Mouse (Mus musculus) heart, embryonic 14.5 days (tissue): ENCODE data around the gene Dusp6. TPM values are rescaled to one million over a fixed set of nuclear protein-coding genes. Genes with fewer than 3 reads are reported as not detected.
A peak's percentile ranks its signal among the peaks of the same experiment; 100 is the strongest.

Source experiments
- ATAC-seq: fragments of 200-750 bp; cut with Nextera tagmentation; 2 replicates; pipeline ENCODE4 v1.8.0; 2017; ENCODE audit warnings: low read depth, moderate TSS enrichment; ENCODE audit not compliant: insufficient number of reproducible peaks, insufficient read depth, low FRiP score
- H3K27ac ChIP-seq, 2 experiments: fragments of 200-500 bp in 1 of 2; fragments of 300-500 bp in 1 of 2; sonication (generic) in 1 of 2; replicated peaks in 1 of 2; 2 replicates each; pipeline ENCODE4 v1.5.1; 2012 to 2014; ENCODE audit warnings: low read depth in 2 of 2, low read length in 2 of 2, control low read depth in 1 of 2, mild to moderate bottlenecking in 1 of 2, mixed read lengths in 1 of 2; ENCODE audit not compliant: control insufficient read depth in 1 of 2, insufficient read depth in 1 of 2
- H3K27me3 ChIP-seq: fragments of 300-500 bp; sonication (generic); 2 replicates; pipeline ENCODE4 v1.6.1; 2014; ENCODE audit warnings: mild to moderate bottlenecking, low read length, control low read depth; ENCODE audit not compliant: control insufficient read depth, insufficient read depth
- H3K36me3 ChIP-seq: fragments of 300-500 bp; sonication (generic); 2 replicates; pipeline ENCODE4 v1.6.1; 2014; ENCODE audit warnings: mild to moderate bottlenecking, control low read depth, low read length, mixed read lengths; ENCODE audit not compliant: control insufficient read depth, insufficient read depth
- H3K4me1 ChIP-seq, 2 experiments: fragments of 200-500 bp in 1 of 2; fragments of 300-500 bp in 1 of 2; sonication (generic) in 1 of 2; 2 replicates each; pipeline ENCODE4 v1.6.1; 2012 to 2014; ENCODE audit warnings: low read length in 2 of 2, control low read depth in 1 of 2, mixed read lengths in 1 of 2; ENCODE audit not compliant: control insufficient read depth in 2 of 2, insufficient read depth in 2 of 2
- H3K4me2 ChIP-seq: fragments of 300-500 bp; sonication (generic); 2 replicates; pipeline ENCODE4 v1.6.1; 2014; ENCODE audit warnings: mild to moderate bottlenecking, low read length
- H3K4me3 ChIP-seq, 2 experiments: fragments of 200-500 bp in 1 of 2; fragments of 300-500 bp in 1 of 2; sonication (generic) in 1 of 2; 2 replicates each; pipeline ENCODE4 v1.5.1; 2012 to 2014; ENCODE audit warnings: low read length in 2 of 2, mild to moderate bottlenecking in 2 of 2, control low read depth in 1 of 2, low read depth in 1 of 2, moderate library complexity in 1 of 2; ENCODE audit not compliant: control insufficient read depth in 1 of 2, insufficient read depth in 1 of 2
- H3K9ac ChIP-seq: fragments of 300-500 bp; sonication (generic); 2 replicates; pipeline ENCODE4 v1.6.1; 2014; ENCODE audit warnings: mild to moderate bottlenecking, low read length
- H3K9me3 ChIP-seq: fragments of 300-500 bp; sonication (generic); 2 replicates; pipeline ENCODE4 v1.6.1; 2016; ENCODE audit warnings: low read length, control low read depth; ENCODE audit not compliant: control insufficient read depth
- WGBS: fragments of 180-500 bp; shearing (Covaris S2); extraction: QIAGEN DNeasy Blood & Tissue Kit; methylation state at CpG from one replicate; pipeline ENCODE4 v1.1.7; 2014; 5-methylcytosine and 5-hydroxymethylcytosine counted together
- polyA plus RNA-seq: library from polyadenylated mRNA; unstranded; fragments of >200 nt; fragmentation: Nextera tagmentation; extraction: Ambion mirVana; gene quantifications from 2 replicates; pipeline ENCODE4 v1.2.1, GENCODE M21; 2014

Dusp6 gene
- polyA plus RNA-seq, 1 experiment from 2014 or later, result 43.4 TPM

GRCm38 (mm10) chr10:99283981-99284385, 21.0 kb downstream of the Dusp6 start:
- Histone ChIP-seq H3K4me2 (peak overlapping the region; percentile 68), H3K27ac (peak overlapping the region; percentile 70 to 89), H3K9me3 (no peaks in the 10 kb centered on the region), H3K4me1 (peaks cover 26 to 40% of the 10 kb centered on the region in 2 experiments), H3K36me3 (no peaks in the 10 kb centered on the region), H3K27me3 (no peaks in the 10 kb centered on the region), H3K9ac (0 out of 2 replicates have a peak overlapping the region, but pooled peaks have one; percentile 14), H3K4me3 (peak overlapping the region in 1 of 2 experiments; percentile 8; a peak in 1 of 4 replicates)
- WGBS, result 74% methylated on average over 10 of the region's 10 CpGs
- no peak for ATAC-seq

GRCm38 (mm10) chr10:99284918-99285317, 21.9 kb downstream of the Dusp6 start:
- Histone ChIP-seq H3K27ac (peak overlapping the region; percentile 70 to 89), H3K4me2 (peak overlapping the region; percentile 68), H3K4me1 (peaks cover 26 to 40% of the 10 kb centered on the region in 2 experiments), H3K4me3 (peak overlapping the region in 1 of 2 experiments; percentile 8; a peak in 1 of 4 replicates), H3K9ac (peak overlapping the region; percentile 2), H3K27me3 (no peaks in the 10 kb centered on the region), H3K36me3 (no peaks in the 10 kb centered on the region), H3K9me3 (no peaks in the 10 kb centered on the region)
- ATAC-seq, result no peak
- WGBS, result 6% methylated on average over 9 of the region's 9 CpGs

- H3K9me3 ChIP-seq, result no peaks in the 10 kb centered on the region
- ATAC-seq, result 0 out of 2 replicates have a peak, but pooled peaks have one; percentile 17
- H3K4me3 ChIP-seq, result no peak overlapping the region
- 10% methylated on average over 8 of the region's 8 CpGs for WGBS
- peak overlapping the region; percentile 70 to 73 for H3K27ac ChIP-seq
- H3K4me1 ChIP-seq, result peaks cover 26 to 40% of the 10 kb centered on the region in 2 experiments
- H3K27me3 ChIP-seq, result no peaks in the 10 kb centered on the region
- H3K36me3 ChIP-seq, result no peaks in the 10 kb centered on the region
- peak overlapping the region; percentile 2; the same call in 1 of the 2 replicates for H3K9ac ChIP-seq
- H3K4me2 ChIP-seq, result peak overlapping the region; percentile 68
Measured at GRCm38 (mm10) chr10:99285759-99286158, 22.7 kb downstream of the Dusp6 start.

GRCm38 (mm10) chr10:99286213-99286612, 23.2 kb downstream of the Dusp6 start:
- no peak overlapping the region for H3K4me3 ChIP-seq
- no peak overlapping the region for H3K9ac ChIP-seq
- no peaks in the 10 kb centered on the region for H3K36me3 ChIP-seq
- H3K27ac ChIP-seq, result peak overlapping the region; percentile 70 to 73
- WGBS, result 30% methylated on average over 7 of the region's 7 CpGs
- peak overlapping the region; percentile 68 for H3K4me2 ChIP-seq
- ATAC-seq, result no peak
- no peaks in the 10 kb centered on the region for H3K9me3 ChIP-seq
- no peaks in the 10 kb centered on the region for H3K27me3 ChIP-seq
- peaks cover 26 to 40% of the 10 kb centered on the region in 2 experiments for H3K4me1 ChIP-seq

- Histone ChIP-seq H3K4me1 (peaks cover 26 to 40% of the 10 kb centered on the region in 2 experiments), H3K4me3 (peak overlapping the region; percentile 24 to 27), H3K36me3 (no peaks in the 10 kb centered on the region), H3K9ac (peak overlapping the region; percentile 59), H3K27ac (peak overlapping the region; percentile 70 to 75), H3K4me2 (peak overlapping the region; percentile 68), H3K27me3 (no peaks in the 10 kb centered on the region), H3K9me3 (no peaks in the 10 kb centered on the region)
- ATAC-seq, result peak; percentile 68
- 2% methylated on average over 17 of the region's 17 CpGs for WGBS
Measured at GRCm38 (mm10) chr10:99286787-99287186, 23.8 kb downstream of the Dusp6 start.

- H3K4me1 ChIP-seq, result peaks cover 26 to 40% of the 10 kb centered on the region in 2 experiments
- 21% methylated on average over 6 of the region's 6 CpGs for WGBS
Measured at GRCm38 (mm10) chr10:99287206-99287605, 24.2 kb downstream of the Dusp6 start.

GRCm38 (mm10) chr10:99289176-99289575, 26.1 kb downstream of the Dusp6 start:
- Histone ChIP-seq H3K4me3 (no peak overlapping the region), H3K27me3 (no peaks in the 10 kb centered on the region), H3K4me2 (no peak overlapping the region), H3K27ac (no peak overlapping the region), H3K9me3 (no peaks in the 10 kb centered on the region), H3K4me1 (peaks cover 21 to 33% of the 10 kb centered on the region in 2 experiments), H3K36me3 (no peaks in the 10 kb centered on the region), H3K9ac (no peak overlapping the region)
- no peak for ATAC-seq
- WGBS, result 73% methylated on average over 5 of the region's 5 CpGs

More at GRCm38 (mm10) chr10:99287206-99287605, 24.2 kb downstream of the Dusp6 start:
- Histone ChIP-seq H3K9ac (peak overlapping the region; percentile 59), H3K36me3 (no peaks in the 10 kb centered on the region), H3K4me3 (peak overlapping the region; percentile 24 to 27), H3K27ac (peak overlapping the region; percentile 70 to 75), H3K9me3 (no peaks in the 10 kb centered on the region), H3K27me3 (no peaks in the 10 kb centered on the region), H3K4me2 (peak overlapping the region; percentile 68)
- ATAC-seq, result no peak
